Mouse (Mus musculus) lung, postnatal 4 days (tissue): ENCODE measurements around the gene 4921536K21Rik.

Source experiments
- DNase-seq, 2 experiments: peaks; one replicate each; pipeline ENCODE4 v3.0.0; 2021

Gene 4921536K21Rik

DNA sequence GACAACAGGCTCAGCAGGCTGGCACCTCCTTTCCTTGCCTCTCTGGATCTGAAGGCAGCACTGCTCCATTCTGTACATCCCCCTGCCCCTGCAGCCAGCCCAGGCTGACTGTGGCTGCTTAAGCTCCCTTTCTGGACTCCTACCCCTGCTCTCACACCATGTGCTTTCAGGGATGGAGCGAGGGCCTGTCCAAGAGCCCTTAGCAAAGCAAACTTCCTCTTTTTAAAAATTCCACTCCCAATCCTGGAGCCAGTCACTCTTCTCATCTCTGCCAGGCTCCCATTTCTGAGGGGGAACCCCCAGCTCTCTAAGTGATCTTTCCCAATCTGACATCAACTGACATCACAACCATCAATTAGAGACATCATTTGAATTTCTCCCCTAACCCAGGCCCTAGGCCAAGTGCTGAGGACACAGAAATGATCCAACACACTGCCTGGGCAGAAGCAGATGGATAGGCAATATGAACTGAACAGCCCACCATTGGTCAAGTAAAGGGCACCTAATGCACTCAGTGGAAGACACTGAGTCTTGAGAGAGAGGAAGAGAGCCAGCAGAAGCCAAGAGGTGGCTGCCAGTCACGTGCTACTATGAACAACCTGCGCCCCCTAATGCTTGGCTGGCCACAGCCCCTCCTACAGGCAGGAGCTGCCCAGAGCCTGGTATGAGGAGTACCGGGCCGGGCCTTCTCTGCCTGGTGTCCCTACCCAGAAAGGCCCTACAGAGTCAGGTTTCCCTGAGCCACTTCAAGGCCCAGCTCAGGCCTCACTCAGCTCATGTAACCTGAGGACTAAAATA lies 15.8 kb upstream of the 4921536K21Rik start:
- DNase-seq, result no peak

DNA sequence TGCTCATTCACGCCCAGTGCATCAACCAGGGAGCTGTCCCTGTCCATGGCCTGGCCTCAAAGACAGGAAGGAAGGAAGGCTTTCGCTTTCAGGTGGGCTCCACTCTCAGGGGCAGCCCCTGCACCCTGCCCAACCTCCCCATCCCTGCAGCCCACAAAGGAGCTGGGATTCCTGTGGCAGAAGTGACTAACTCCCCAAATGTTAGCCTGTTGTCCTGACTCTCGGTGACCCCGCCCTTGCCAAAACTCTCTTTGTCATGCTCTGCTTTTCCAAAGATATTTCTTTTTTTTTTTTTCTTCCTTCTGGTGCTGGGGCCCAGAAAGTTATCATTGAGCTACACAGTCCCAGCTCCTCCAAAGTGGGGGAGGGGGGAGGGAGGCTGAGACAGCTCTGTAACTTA lies 14.3 kb upstream of the 4921536K21Rik start:
- no peak for DNase-seq

GRCm38 (mm10) chr11:3905446-3905845 lies 10.5 kb upstream of the 4921536K21Rik start:
- DNase-seq, result no peak

DNA sequence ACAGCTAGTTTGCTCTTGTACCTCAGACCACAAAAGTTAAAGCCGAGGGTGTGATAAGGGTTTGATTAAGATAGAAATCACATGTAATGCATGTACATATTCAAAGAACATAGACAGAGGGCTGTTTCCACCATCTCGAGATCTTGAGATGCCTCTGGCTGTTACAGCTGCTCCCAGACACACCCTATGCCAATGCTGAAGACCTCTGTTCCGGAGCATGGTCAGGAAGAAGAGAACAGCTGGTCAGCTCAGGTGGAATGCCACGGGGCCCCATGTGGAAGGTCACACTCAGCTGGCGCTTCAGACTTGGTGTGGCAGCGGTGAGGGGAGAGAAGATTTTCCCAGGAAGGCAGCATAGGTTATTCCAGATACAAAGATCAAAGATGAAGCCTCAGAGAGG lies 9.8 kb upstream of the 4921536K21Rik start:
- no peak for DNase-seq

DNA sequence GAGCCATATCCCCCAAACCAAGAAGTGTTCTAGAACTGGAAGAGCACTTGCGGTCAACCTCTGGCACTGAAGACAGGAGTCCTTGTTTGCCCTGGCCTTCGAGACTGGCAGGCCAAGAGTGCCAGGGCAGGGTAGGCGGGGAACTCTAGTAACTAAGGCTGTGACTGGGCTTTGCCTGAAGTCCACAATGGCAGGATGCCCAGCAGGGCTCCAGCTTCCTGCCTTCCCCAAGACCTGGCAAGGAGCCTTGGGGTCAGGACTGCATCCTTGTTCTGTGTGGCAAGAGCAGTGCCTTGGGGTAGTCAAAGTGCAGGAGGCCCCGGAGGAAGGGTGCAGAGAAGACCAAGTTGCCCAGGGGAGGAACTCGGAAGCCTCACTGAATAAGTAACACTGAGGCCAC lies 8.1 kb upstream of the 4921536K21Rik start:
- DNase-seq, result peak; percentile 87 to 92

DNA sequence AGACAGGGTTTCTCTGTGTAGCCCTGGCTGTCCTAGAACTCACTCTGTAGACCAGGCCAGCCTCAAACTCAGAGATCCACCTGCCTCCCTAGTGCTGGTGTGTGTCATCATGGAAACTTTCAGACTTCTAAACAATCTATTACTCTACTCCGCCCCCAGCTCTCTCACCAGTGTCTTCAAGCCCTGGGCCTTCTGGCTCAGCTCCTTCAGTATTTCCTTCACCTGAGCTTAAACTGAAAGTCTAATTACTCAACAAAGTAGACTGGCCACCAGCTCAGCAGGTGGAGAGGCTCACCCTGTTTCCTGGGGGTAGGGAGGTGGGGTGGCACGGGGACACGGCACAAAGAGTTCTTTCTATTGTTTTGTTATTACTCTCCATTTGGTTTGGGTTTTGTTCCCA lies 7.6 kb upstream of the 4921536K21Rik start:
- no peak for DNase-seq

DNA sequence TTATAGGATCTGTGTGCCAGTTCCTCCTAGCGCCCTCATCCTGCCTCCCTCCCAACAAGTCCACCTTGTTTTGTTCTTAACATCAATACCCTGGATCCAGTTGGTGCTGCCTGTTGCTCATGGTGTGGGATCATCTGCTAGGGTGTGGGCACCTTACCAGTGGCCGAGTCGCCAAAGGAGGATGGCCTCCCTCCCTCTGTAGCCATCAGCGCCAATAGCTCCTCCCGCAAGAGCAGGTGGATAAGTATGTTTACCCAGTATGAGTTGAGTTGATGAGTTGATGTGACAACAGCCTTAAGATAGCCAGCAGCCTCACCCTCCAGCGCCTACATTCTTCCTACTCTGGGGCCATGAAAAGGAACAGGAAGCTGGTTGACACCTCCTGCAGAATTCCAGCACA lies 5.4 kb upstream of the 4921536K21Rik start:
- no peak for DNase-seq

GRCm38 (mm10) chr11:3895933-3896332 lies 1.0 kb upstream of the 4921536K21Rik start:
- no peak for DNase-seq

- DNase-seq, result no peak
Observed at GRCm38 (mm10) chr11:3895458-3895857, 560 bp upstream of the 4921536K21Rik start.

GRCm38 (mm10) chr11:3893970-3894369 lies 928 bp downstream of the 4921536K21Rik start:
- DNase-seq, result no peak

- DNase-seq, result no peak
Observed at GRCm38 (mm10) chr11:3887331-3887730, 7.6 kb downstream of the 4921536K21Rik start.

DNA sequence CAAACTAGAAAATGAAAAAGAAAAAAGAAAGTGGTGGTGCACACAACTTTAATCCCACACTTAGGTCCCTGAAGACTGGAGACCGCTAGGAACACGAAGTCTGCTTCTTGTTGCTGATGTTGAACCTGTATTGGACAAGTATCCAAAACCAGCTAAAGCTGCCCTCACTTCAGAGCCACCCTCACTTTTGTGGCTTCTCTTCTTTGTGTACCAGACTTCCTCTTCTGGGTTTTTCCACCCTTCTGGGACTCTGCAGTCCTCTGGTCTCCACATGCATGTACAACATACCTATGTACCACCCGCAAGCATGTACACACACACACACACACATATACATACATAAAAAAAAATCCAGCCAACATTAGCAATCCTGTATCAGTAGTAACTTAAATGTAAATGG lies 11.2 kb downstream of the 4921536K21Rik start:
- DNase-seq, result no peak

DNA sequence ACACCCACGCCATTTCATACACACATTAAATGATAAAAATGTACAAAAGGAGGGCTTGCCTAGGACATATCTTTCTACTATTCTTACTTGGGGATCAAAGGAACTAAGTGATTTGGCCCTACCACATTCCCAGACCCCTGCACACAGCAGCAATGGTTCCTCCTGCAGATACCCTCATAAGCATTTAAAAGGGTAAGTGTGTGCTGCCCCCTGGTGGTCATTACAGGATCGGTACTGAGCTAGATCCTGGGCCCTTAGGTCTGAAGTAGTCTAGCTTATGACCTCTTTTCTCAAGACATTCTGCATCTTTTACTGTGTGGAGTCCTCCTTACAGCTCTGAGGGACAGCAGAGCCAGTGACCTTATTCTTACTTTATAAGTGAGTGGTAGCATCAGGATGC lies 15.1 kb downstream of the 4921536K21Rik start:
- DNase-seq, result peak; percentile 42 to 67

DNA sequence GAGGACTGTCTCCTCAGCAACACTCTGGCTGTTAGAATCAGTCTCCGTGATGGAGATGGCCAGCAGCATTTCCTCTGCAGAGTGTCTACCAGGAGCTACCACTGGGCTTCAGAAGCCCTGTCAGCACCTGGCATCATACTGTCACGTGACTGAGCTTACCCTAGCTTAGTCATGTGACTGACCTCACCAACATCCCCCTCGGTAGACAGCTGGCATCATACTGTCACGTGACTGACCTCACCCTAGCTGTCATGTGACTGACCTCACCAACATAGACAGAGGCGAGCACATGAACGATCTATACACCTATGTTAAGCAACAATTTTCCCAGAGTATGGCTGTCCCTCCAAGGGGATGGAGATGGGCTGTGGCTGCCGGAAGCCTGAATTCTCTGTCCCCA lies 16.2 kb downstream of the 4921536K21Rik start:
- no peak for DNase-seq

DNA sequence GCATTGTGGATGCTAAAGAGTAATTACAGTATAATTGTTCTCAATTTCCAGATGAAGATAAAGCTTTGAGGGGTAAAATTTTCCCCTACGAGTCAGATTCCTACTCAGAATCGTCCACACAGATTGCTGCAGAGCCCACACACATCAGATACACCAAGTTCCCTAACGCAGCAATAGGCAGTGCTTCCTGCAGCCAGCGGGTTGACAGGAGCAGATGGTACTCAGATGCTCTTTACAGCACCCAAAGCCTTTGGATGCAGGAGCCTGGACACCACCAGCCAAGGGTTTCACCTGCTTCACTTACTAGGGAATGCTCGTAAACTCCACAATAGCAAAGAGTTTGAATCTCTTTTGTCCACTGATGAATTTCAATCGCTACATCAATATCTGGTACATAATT lies 18.5 kb downstream of the 4921536K21Rik start:
- DNase-seq, result no peak

GRCm38 (mm10) chr11:3864343-3864742 lies 30.6 kb downstream of the 4921536K21Rik start:
- no peak for DNase-seq

GRCm38 (mm10) chr11:3863454-3864112 lies 31.3 kb downstream of the 4921536K21Rik start, which contains the start of gene Osbp2:
Gene Osbp2 (minus strand): TSS chr11:3863903.
- peak; percentile 70 to 82 for DNase-seq

DNA sequence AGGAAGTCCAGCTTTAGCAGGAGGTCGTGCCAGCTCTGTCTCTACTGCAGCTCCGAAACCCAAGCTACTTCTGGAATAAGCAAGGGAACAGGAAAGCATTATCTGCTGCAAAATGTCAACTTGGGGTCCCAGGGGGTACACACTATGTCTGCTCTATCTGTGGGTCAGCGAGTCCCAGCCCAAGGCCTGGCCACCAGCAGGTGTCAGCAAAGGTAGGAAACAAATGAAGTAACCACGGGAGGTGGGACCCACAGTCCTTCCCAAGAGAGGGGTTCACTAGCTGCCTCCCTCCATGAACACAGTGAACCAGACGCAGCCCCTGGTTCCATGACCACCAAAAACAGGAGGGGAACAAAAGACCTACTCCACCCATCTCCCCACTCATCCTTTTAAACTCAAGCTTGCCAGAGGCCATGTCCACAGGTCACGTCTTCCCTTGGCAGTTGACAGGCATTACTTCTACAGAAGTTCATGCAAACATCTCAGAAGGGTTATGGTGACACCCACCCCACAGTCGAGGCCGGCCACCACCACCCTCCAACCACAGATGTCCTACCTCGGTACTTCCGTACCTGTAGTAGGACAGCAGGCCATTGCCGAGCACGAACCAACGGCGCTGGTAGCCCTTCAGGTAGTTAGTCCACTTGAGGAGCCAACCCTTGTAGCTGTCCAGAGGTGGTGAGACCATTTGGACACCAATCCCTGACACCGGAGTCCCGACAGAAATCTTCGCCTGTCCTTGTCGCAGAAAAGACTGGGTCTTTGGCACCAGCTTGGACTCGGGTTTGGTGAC lies 32.0 kb downstream of the 4921536K21Rik start:
- DNase-seq, result no peak

- no peak for DNase-seq
Observed at GRCm38 (mm10) chr11:3860361-3860760, 34.5 kb downstream of the 4921536K21Rik start.

- DNase-seq, result no peak
Observed at GRCm38 (mm10) chr11:3859778-3860177, 35.1 kb downstream of the 4921536K21Rik start.

- DNase-seq, result no peak
Observed at GRCm38 (mm10) chr11:3857902-3858301, 37.0 kb downstream of the 4921536K21Rik start.

- DNase-seq, result no peak
Observed at GRCm38 (mm10) chr11:3855846-3856245, 39.1 kb downstream of the 4921536K21Rik start.

- DNase-seq, result no peak
Observed at GRCm38 (mm10) chr11:3854156-3854555, 40.7 kb downstream of the 4921536K21Rik start.
